ENCODE assay signal across 17 mouse cellular contexts in genomic region chr4:52361751-52362150, GRCm38 (mm10).
DNase-seq lines count a peak whose midpoint lies in the region; ATAC-seq and TF ChIP-seq lines count a peak whose summit lies in the region.
"Had no signal": no experiment of that assay in that cellular context is flagged by ENCODE, and none has a peak within 500 bp of the region (broad histone marks: within the 10 kb centered on the region; RNA-seq: fewer than 3 reads in every experiment).

No protein-coding gene starts in this region.

- 68% methylated on average over 6 of the region's 6 CpGs for WGBS in kidney, adult 2 months
- WGBS in midbrain, embryonic 14.5 days = 64% methylated on average over 6 of the region's 6 CpGs
- 69% methylated on average over 6 of the region's 6 CpGs for WGBS in midbrain, embryonic 10.5 days

- no peaks in the 10 kb centered on the region for H3K4me1 ChIP-seq in kidney, adult 2 months (ENCODE audit: control insufficient read depth, insufficient read depth, low read length)
- H3K4me1 ChIP-seq in midbrain, embryonic 14.5 days (ENCODE audit: control insufficient read depth, insufficient read depth, low read length) = no peaks in the 10 kb centered on the region
- no peaks in the 10 kb centered on the region for H3K4me1 ChIP-seq in midbrain, embryonic 10.5 days
- H3K4me1 ChIP-seq: heart, embryonic 10.5 days; limb, embryonic 15.5 days; megakaryocyte, embryonic 14.5 days; neural tube, embryonic 12.5 days had no signal

- H3K36me3 ChIP-seq in kidney, adult 2 months (ENCODE audit: control insufficient read depth, insufficient read depth, low read length) = no peaks in the 10 kb centered on the region
- H3K36me3 ChIP-seq in midbrain, embryonic 14.5 days (ENCODE audit: control insufficient read depth, insufficient read depth, low read length) = no peaks in the 10 kb centered on the region
- H3K36me3 ChIP-seq in midbrain, embryonic 10.5 days = no peaks in the 10 kb centered on the region
- H3K36me3 ChIP-seq: heart, embryonic 10.5 days; limb, embryonic 15.5 days; neural tube, embryonic 12.5 days had no signal

- no peak for TF ChIP-seq POLR2A in kidney, adult 2 months (IDR thresholded peaks at IDR 0.05; ENCODE audit: low read depth, low read length)

- no peak overlapping the region for H3K4me2 ChIP-seq in midbrain, embryonic 14.5 days (ENCODE audit: low read length)
- H3K4me2 ChIP-seq: limb, embryonic 15.5 days; neural tube, embryonic 12.5 days had no signal

- no peak overlapping the region for H3K27ac ChIP-seq in kidney, adult 2 months (ENCODE audit: insufficient read depth, low read depth, low read length)
- H3K27ac ChIP-seq in midbrain, embryonic 14.5 days (replicated peaks; ENCODE audit: low read depth, low read length) = no peak overlapping the region
- H3K27ac ChIP-seq in midbrain, embryonic 10.5 days (replicated peaks) = no peak overlapping the region
- H3K27ac ChIP-seq: heart, embryonic 10.5 days; limb, embryonic 15.5 days; neural tube, embryonic 12.5 days had no signal

- ATAC-seq in midbrain, embryonic 14.5 days (ENCODE audit: low FRiP score, low TSS enrichment) = no peak

- H3K9ac ChIP-seq in midbrain, embryonic 14.5 days (replicated peaks; ENCODE audit: low read length) = no peak overlapping the region
- H3K9ac ChIP-seq: limb, embryonic 15.5 days; neural tube, embryonic 12.5 days had no signal

- TF ChIP-seq CTCF in kidney, adult 2 months (conservative IDR thresholded peaks at IDR 0.05; ENCODE audit: insufficient read depth, insufficient read length, low read depth, low read length) = 0 out of 2 replicates have a peak, but pooled peaks have one; percentile 20

- H3K9me3 ChIP-seq in midbrain, embryonic 14.5 days (ENCODE audit: control insufficient read depth, low read length) = no peaks in the 10 kb centered on the region
- H3K9me3 ChIP-seq in midbrain, embryonic 10.5 days (replicated peaks) = no peaks in the 10 kb centered on the region
- H3K9me3 ChIP-seq: heart, embryonic 10.5 days; limb, embryonic 15.5 days; megakaryocyte, embryonic 14.5 days; neural tube, embryonic 12.5 days had no signal

- DNase-seq in cerebellum, postnatal 10 days = peak; percentile 4 to 11
- DNase-seq in cerebellum, adult 11 months = no peak
- no peak for DNase-seq in kidney, adult 2 months
- no peak for DNase-seq in kidney, adult 18-20 months
- peak; percentile 17 for DNase-seq in midbrain, embryonic 14.5 days
- no peak for DNase-seq in midbrain, embryonic 10.5 days (ENCODE audit: low spot score)
- DNase-seq in yolk sac, embryonic 10.5 days (ENCODE audit: low spot score) = peak; percentile 19
- DNase-seq in layer of hippocampus, adult 18-20 months (ENCODE audit: low spot score in 2 of 2) = no peak
- DNase-seq: adrenal gland, postnatal 25 days; cerebellum, adult 8-10 months; right cerebral cortex, postnatal 25 days; thymus, postnatal 4 days had no signal

- no peaks in the 10 kb centered on the region; the same call in 1 of the 2 replicates for H3K27me3 ChIP-seq in kidney, adult 2 months (replicated peaks; ENCODE audit: control insufficient read depth, insufficient read depth, low read length)
- no peaks in the 10 kb centered on the region for H3K27me3 ChIP-seq in midbrain, embryonic 14.5 days (ENCODE audit: control insufficient read depth, insufficient read depth, low read length)
- no peaks in the 10 kb centered on the region for H3K27me3 ChIP-seq in midbrain, embryonic 10.5 days (ENCODE audit: low read depth, poor library complexity, severe bottlenecking)
- H3K27me3 ChIP-seq: limb, embryonic 15.5 days; megakaryocyte, embryonic 14.5 days; neural tube, embryonic 12.5 days had no signal

- no peak overlapping the region for H3K4me3 ChIP-seq in kidney, adult 2 months (ENCODE audit: insufficient read depth, low read depth, low read length)
- no peak overlapping the region for H3K4me3 ChIP-seq in midbrain, embryonic 14.5 days (replicated peaks; ENCODE audit: low read depth, low read length)
- no peak overlapping the region for H3K4me3 ChIP-seq in midbrain, embryonic 10.5 days
- H3K4me3 ChIP-seq: erythroblast, embryonic 14.5 days; heart, embryonic 10.5 days; limb, embryonic 15.5 days; megakaryocyte, embryonic 14.5 days; neural tube, embryonic 12.5 days had no signal

Comparison
In these comparisons a context has a peak if more than half of its experiments do, and no peak if none do; other contexts are left out.
1. DNase-seq: peak in cerebellum, postnatal 10 days (2 of 2), midbrain, embryonic 14.5 days (single experiment) and yolk sac, embryonic 10.5 days (single experiment); none in cerebellum, adult 11 months (single experiment), kidney, adult 2 months (single experiment), kidney, adult 18-20 months (single experiment), midbrain, embryonic 10.5 days (single experiment) and layer of hippocampus, adult 18-20 months (0 of 2).